Mouse (Mus musculus) olfactory bulb, adult 2 months (tissue): ENCODE data around the gene Avpr2. TPM values are rescaled to one million over a fixed set of nuclear protein-coding genes. Genes with fewer than 3 reads are reported as not detected.
A peak's percentile ranks its signal among the peaks of the same experiment; 100 is the strongest.

ENCODE experiments used
- H3K27ac ChIP-seq: fragments of 200-500 bp; 2 replicates; pipeline ENCODE4 v1.5.1; 2012; ENCODE audit warnings: low read depth, low read length; ENCODE audit not compliant: insufficient read depth
- H3K4me1 ChIP-seq: fragments of 200-500 bp; 2 replicates; pipeline ENCODE4 v1.6.1; 2012; ENCODE audit warnings: low read length; ENCODE audit not compliant: control insufficient read depth, insufficient read depth
- H3K4me3 ChIP-seq: fragments of 200-500 bp; 2 replicates; pipeline ENCODE4 v1.5.1; 2012; ENCODE audit warnings: mild to moderate bottlenecking, low read depth, low read length, moderate library complexity; ENCODE audit not compliant: insufficient read depth
- CTCF ChIP-seq: fragments of 200-500 bp; IDR thresholded peaks from 2 replicates; pipeline ENCODE4 v1.5.1; 2012; ENCODE audit warnings: low read depth, mild to moderate bottlenecking, low read length, moderate library complexity; ENCODE audit not compliant: insufficient read depth
- POLR2A ChIP-seq: fragments of 200-500 bp; IDR thresholded peaks from 2 replicates; pipeline ENCODE4 v1.6.1; 2012; ENCODE audit warnings: mild to moderate bottlenecking, low read depth, low read length, moderate library complexity; ENCODE audit not compliant: insufficient read depth
- WGBS: fragments of 180-500 bp; shearing (Covaris S2); methylation state at CpG from one replicate; pipeline ENCODE4 v1.1.7; 2018; 5-methylcytosine and 5-hydroxymethylcytosine counted together
- polyA plus RNA-seq: library from polyadenylated mRNA; stranded (reverse); fragments of >200 nt; gene quantifications from 2 replicates; pipeline ENCODE4 v1.2.4, GENCODE M21; 2012; ENCODE audit warnings: low replicate concordance; ENCODE audit not compliant: missing spikeins, insufficient read depth, insufficient read length

The Avpr2 gene
- polyA plus RNA-seq, 1 experiment = not detected

DNA sequence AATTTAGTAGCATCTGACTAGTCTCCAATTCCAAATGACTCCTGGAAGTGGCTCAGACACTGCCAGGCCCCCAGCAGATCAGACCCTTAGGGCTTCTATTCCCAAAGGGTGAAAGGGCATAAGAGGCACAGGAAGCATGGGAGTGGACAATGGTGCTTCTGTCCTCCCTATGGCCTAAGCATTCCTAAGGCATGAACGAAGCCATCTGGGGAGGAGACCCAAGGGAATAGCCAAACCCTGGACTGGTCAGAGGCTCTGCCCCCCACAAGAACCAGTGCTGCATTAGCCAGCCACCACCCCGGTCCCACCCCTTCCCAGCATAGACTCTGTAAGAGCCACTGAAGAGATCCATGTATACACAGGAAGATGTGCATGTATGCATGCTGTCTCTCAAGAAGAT, 16.0 kb upstream of the Avpr2 start:
- WGBS = 52% methylated on average over 2 of the region's 2 CpGs
- Histone ChIP-seq H3K4me3 (no peak overlapping the region), H3K4me1 (no peaks in the 10 kb centered on the region), H3K27ac (no peak overlapping the region)
- no peak for TF ChIP-seq POLR2A
- TF ChIP-seq CTCF = no peak

DNA sequence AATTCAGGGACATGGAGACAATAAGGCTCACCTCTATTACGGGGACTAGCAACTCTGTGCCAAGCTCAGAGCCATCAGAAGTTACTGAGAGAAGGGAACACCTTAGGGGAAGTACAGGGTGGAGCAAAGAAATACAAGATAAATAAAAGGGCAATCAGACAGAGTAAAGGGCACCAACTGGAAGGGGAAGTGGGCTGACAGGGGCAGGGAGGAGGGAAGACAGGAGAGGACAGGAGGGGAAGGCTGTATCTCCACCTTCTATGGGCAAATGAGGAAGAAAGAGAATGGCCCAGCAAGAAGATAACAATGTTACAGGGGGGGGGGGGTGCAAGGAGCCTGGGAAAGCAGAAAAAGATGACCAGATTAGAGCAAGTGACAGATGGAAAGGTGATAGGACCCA, 14.9 kb upstream of the Avpr2 start:
- Histone ChIP-seq H3K4me1 (peaks cover 3% of the 10 kb centered on the region; the same call in 1 of the 2 replicates), H3K27ac (no peak overlapping the region), H3K4me3 (no peak overlapping the region)
- TF ChIP-seq POLR2A = no peak
- no peak for TF ChIP-seq CTCF
- 81% methylated on average over 1 of the region's 1 CpGs for WGBS

GRCm38 (mm10) chrX:73880194-73881035, 11.5 kb upstream of the Avpr2 start:
- peaks cover 3% of the 10 kb centered on the region; the same call in 1 of the 2 replicates for H3K4me1 ChIP-seq
- H3K4me3 ChIP-seq = peak overlapping the region; percentile 76
- 15% methylated on average over 37 of the region's 48 CpGs for WGBS
- TF ChIP-seq POLR2A = no peak
- no peak for TF ChIP-seq CTCF
- no peak overlapping the region for H3K27ac ChIP-seq

DNA sequence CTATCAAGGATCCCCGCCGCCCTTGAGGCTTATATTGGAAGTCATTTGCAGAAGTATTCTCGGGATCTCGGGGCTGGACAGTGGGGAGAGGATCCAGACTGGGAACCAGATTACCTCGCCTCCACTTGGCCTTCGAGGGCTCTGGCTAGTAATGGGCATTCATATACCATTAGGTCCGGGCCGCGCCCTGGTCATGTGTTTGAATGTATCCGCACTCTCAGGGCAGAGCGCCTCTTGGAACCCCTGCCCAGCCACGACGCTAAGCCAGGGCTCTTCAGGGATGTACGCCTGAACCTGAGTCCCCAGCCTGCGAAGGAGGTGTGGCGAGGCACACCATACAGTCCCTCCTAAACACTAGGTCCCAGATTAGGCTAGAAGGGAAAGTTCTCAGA, 10.9 kb upstream of the Avpr2 start:
- H3K4me1 ChIP-seq = peaks cover 3% of the 10 kb centered on the region; the same call in 1 of the 2 replicates
- peak overlapping the region; percentile 76 for H3K4me3 ChIP-seq
- WGBS = 37% methylated on average over 16 of the region's 16 CpGs
- no peak overlapping the region for H3K27ac ChIP-seq
- TF ChIP-seq CTCF = no peak
- no peak for TF ChIP-seq POLR2A

- no peak overlapping the region for H3K4me3 ChIP-seq
- no peak overlapping the region for H3K27ac ChIP-seq
- no peak for TF ChIP-seq POLR2A
- TF ChIP-seq CTCF = no peak
- peaks cover 3% of the 10 kb centered on the region; the same call in 1 of the 2 replicates for H3K4me1 ChIP-seq
- WGBS = 46% methylated on average over 6 of the region's 6 CpGs
Measured at GRCm38 (mm10) chrX:73881463-73881862, 10.4 kb upstream of the Avpr2 start.

- H3K4me3 ChIP-seq = no peak overlapping the region
- H3K27ac ChIP-seq = no peak overlapping the region
- no peaks in the 10 kb centered on the region for H3K4me1 ChIP-seq
- no peak for TF ChIP-seq POLR2A
- TF ChIP-seq CTCF = no peak
- WGBS = 92% methylated on average over 14 of the region's 14 CpGs
Measured at GRCm38 (mm10) chrX:73892833-73893232, 931 bp downstream of the Avpr2 start.

- Histone ChIP-seq H3K4me3 (no peak within 1 kb of the TSS), H3K27ac (no peak within 1 kb of the TSS), H3K4me1 (no peaks in the 10 kb centered on the region)
- TF ChIP-seq CTCF (peak; percentile 22; the same call in 1 of the 2 replicates), POLR2A (no peak)
- WGBS = 18% methylated on average over 2 of the region's 2 CpGs
Measured at GRCm38 (mm10) chrX:73895719-73896118, 3.8 kb downstream of the Avpr2 start, which contains the start of gene L1cam. Gene L1cam (minus strand): TSS chrX:73896105.

DNA sequence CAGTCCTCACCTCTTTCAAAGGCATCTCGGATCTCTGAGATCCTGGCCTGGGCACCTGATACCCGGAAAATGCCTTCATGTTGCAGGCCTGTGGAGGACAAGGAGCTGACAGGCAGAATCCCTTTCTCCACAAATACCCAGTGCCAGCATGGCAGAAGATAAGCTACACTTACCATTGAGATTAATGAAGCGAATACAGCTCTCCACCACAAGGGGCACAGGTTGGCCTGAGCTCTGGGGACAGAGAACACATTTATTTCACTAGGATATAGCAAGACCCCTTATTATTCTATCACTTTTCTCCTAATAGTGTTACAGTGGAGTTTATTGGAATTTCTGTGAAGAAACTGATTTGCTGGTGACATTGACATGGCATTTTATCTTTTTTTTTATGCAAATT, 6.1 kb downstream of the Avpr2 start:
- H3K4me1 ChIP-seq = no peaks in the 10 kb centered on the region
- H3K27ac ChIP-seq = no peak overlapping the region
- no peak overlapping the region for H3K4me3 ChIP-seq
- 74% methylated on average over 3 of the region's 3 CpGs for WGBS
- TF ChIP-seq POLR2A (no peak), CTCF (no peak)

DNA sequence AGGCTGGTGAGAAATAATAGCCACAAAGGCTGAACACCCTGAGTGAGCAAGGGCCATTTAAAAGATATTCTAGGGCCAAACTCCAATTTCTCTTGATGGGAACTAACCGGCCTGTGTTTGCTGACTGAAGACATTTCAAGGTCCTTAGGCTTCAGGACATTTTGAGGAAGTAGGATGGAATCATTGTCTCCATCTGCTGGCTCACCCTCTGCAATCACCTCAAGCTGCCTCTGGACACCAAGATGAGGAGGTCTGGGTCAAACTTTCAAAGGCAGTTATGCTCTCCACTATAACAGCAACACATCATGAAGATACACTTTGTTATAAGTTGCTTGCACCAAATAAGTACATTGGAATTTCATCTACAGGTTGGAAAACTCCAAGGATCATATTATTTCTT, 18.1 kb downstream of the Avpr2 start:
- 45% methylated on average over 1 of the region's 1 CpGs for WGBS
- Histone ChIP-seq H3K4me3 (no peak overlapping the region), H3K27ac (no peak overlapping the region), H3K4me1 (peaks cover 5% of the 10 kb centered on the region; the same call in 1 of the 2 replicates)
- no peak for TF ChIP-seq POLR2A
